Mouse (Mus musculus): ENCODE data around the gene 9330161L09Rik.
A peak's percentile ranks its signal among the peaks of the same experiment; 100 is the strongest.

DNA sequence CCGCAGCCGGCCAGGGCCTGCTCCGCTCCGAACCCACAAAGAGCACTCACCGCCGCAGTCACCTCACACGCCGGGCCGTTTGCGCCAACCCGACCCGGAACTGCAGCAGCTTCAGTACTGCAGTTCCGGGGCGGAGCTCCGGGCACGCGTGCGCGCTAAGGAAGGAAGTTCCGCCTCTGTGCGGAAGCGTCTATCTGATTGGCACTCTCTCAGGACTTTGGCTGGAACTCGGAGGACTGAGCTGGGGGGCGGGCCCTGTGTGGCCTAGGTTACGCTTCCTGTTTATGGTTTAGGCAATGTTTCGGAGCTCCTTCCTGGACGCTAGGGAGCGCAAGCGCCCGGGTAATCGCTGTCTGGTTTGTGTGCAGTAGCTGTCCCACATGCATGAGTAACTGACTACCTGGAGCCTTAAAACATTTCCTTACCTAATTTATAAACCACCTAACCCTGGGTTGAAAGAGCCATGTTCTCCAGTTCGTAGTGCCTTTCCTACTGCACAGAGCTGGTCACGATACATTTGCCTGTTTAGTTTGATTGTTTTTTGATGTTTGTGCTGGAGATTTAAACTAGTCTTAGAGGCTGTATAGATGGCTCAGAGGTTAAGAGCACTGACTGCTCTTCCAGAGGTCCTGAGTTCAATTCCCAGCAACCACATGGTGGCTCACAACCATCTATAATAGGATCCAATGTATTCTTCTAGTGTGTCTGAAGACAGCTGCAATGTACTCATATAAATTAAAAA lies 18.3 kb upstream of the 9330161L09Rik start, which contains the start of gene Ddx24:
- TF ChIP-seq CTCF (IDR thresholded peaks at IDR 0.05; ENCODE audit: low read depth, low read length) (peak; percentile 76), POLR2A (IDR thresholded peaks at IDR 0.05; ENCODE audit: borderline replicate concordance, low read depth, low read length) (0 out of 2 replicates have a peak, but pooled peaks have one; percentile 14)

Measured in bone marrow macrophage, adult 2 months (primary cell).